Mouse (Mus musculus): ENCODE results near the gene Fam217b.

- TF ChIP-seq CTCF (IDR thresholded peaks at IDR 0.05; ENCODE audit: low read depth) (no peak), EP300 (IDR thresholded peaks at IDR 0.05; ENCODE audit: low read depth) (no peak)
Observed at GRCm38 (mm10) chr2:178420576-178420975, 6.3 kb downstream of the Fam217b start.
